Mouse (Mus musculus) hindbrain, embryonic 11.5 days (tissue): Measurements from ENCODE around the gene Scimp. TPM values are rescaled to one million over a fixed set of nuclear protein-coding genes. Genes with fewer than 3 reads are reported as not detected.
A peak's percentile ranks its signal among the peaks of the same experiment; 100 is the strongest.
"Not testable (repeated sequence)": the region's sequence is repeated elsewhere in the genome, so short reads cannot be mapped to it uniquely, and the experiment has no call there.

Source experiments
- ATAC-seq: fragments of 200-750 bp; cut with Nextera tagmentation; 2 replicates; pipeline ENCODE4 v1.8.0; 2017; ENCODE audit warnings: mild to moderate bottlenecking, moderate TSS enrichment, moderate library complexity; ENCODE audit not compliant: low FRiP score
- DNase-seq: peaks from one replicate; pipeline ENCODE4 v3.0.0-alpha.2; 2015; ENCODE audit warnings: low spot score
- H3K27ac ChIP-seq: fragments of 300-500 bp; sonication (generic); 2 replicates; pipeline ENCODE4 v1.5.1; 2014; ENCODE audit warnings: mild to moderate bottlenecking, low read depth, low read length
- H3K27me3 ChIP-seq: fragments of 300-500 bp; sonication (generic); 2 replicates; pipeline ENCODE4 v1.6.1; 2014; ENCODE audit warnings: mild to moderate bottlenecking, low read length, moderate library complexity, mixed read lengths; ENCODE audit not compliant: control insufficient read depth, insufficient read depth
- H3K36me3 ChIP-seq: fragments of 300-500 bp; sonication (generic); 2 replicates; pipeline ENCODE4 v1.6.1; 2014; ENCODE audit warnings: mild to moderate bottlenecking, low read length, moderate library complexity, mixed read lengths; ENCODE audit not compliant: control insufficient read depth, insufficient read depth
- H3K4me1 ChIP-seq: fragments of 300-500 bp; sonication (generic); replicated peaks from 2 replicates; pipeline ENCODE4 v1.6.1; 2014; ENCODE audit warnings: low read length, mixed read lengths; ENCODE audit not compliant: control insufficient read depth, insufficient read depth
- H3K4me2 ChIP-seq: fragments of 300-500 bp; sonication (generic); replicated peaks from 2 replicates; pipeline ENCODE4 v1.6.1; 2014; ENCODE audit warnings: mild to moderate bottlenecking, low read depth, low read length
- H3K4me3 ChIP-seq: fragments of 300-500 bp; sonication (generic); 2 replicates; pipeline ENCODE4 v1.5.1; 2014; ENCODE audit warnings: low read depth, low read length
- H3K9ac ChIP-seq: fragments of 300-500 bp; sonication (generic); 2 replicates; pipeline ENCODE4 v1.6.1; 2014; ENCODE audit warnings: low read depth, low read length
- H3K9me3 ChIP-seq: fragments of 300-500 bp; sonication (generic); 2 replicates; pipeline ENCODE4 v1.6.1; 2016; ENCODE audit warnings: low read length; ENCODE audit not compliant: control insufficient read depth
- WGBS: fragments of 180-500 bp; shearing (Covaris S2); extraction: QIAGEN DNeasy Blood & Tissue Kit; methylation state at CpG from one replicate; pipeline ENCODE4 v1.1.7; 2014; 5-methylcytosine and 5-hydroxymethylcytosine counted together
- polyA plus RNA-seq: library from polyadenylated mRNA; unstranded; fragments of >200 nt; fragmentation: Nextera tagmentation; extraction: Ambion mirVana; gene quantifications from 2 replicates; pipeline ENCODE4 v1.2.1, GENCODE M21; 2014

The Scimp gene
- polyA plus RNA-seq, 1 experiment from 2014 or later = 0.22 TPM

DNA sequence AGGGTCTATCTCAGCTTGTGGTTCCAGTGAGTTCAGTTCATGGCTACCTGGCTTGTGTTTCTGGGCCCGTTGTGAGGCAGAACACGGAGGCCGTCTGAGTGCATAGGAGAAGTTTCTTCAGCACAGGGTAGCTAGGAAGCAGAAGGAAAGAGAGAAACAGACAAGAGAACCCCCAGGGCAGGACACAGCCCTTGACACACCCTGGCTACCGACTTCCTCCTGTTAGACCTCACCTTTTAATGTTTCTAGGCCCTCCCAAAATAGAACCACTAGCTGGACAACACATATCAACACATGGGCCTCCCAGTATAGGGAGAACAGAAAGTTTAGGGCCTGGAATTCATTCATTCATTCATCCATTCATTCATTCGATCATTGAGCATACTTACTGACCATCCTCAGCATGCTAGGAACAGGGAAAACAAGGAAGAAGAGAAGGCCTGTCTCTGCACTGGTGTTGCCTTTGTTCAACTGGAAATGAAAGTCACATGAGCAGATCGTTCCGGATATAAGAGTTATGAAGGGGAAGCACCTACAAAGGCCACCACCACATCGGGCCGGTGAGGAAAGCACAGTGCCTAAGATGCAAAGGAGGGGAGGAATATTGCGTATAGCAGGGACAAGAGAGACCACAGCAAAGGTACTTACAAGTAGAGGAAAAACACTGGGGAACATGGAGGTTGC is 23.3 kb downstream of the Scimp start:
- no peak overlapping the region for H3K27ac ChIP-seq
- no peak overlapping the region for H3K4me3 ChIP-seq
- no peaks in the 10 kb centered on the region for H3K9me3 ChIP-seq
- no peaks in the 10 kb centered on the region for H3K4me1 ChIP-seq
- no peaks in the 10 kb centered on the region for H3K27me3 ChIP-seq
- no peaks in the 10 kb centered on the region for H3K36me3 ChIP-seq
- DNase-seq = no peak
- no peak overlapping the region for H3K9ac ChIP-seq
- ATAC-seq = no peak
- no peak overlapping the region for H3K4me2 ChIP-seq
- WGBS = 90% methylated on average over 10 of the region's 10 CpGs

DNA sequence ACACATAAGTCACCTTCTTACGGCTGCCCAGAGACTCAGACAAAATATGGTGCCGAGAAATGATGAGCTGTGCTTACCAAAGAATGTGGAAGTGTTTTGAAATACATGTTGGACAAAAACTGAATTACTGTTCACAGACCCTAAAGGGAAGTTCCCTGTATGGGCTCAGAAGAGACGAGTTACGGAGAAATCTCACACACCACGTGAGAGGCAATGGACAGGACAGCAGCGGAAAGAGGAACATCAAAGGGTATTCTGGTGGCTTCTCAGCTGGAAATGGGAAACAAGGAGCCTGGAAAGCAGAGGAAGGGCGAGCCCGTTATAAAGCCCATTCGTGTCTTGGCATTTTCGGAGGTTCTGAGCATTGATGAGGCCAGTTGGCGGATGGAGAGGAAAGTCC is 25.3 kb downstream of the Scimp start:
- 74% methylated on average over 11 of the region's 11 CpGs for WGBS
- Histone ChIP-seq H3K9me3 (no peaks in the 10 kb centered on the region), H3K4me1 (no peaks in the 10 kb centered on the region), H3K4me2 (no peak overlapping the region), H3K27ac (no peak overlapping the region), H3K36me3 (no peaks in the 10 kb centered on the region), H3K27me3 (no peaks in the 10 kb centered on the region), H3K4me3 (no peak overlapping the region), H3K9ac (no peak overlapping the region)
- DNase-seq (no peak), ATAC-seq (no peak)

DNA sequence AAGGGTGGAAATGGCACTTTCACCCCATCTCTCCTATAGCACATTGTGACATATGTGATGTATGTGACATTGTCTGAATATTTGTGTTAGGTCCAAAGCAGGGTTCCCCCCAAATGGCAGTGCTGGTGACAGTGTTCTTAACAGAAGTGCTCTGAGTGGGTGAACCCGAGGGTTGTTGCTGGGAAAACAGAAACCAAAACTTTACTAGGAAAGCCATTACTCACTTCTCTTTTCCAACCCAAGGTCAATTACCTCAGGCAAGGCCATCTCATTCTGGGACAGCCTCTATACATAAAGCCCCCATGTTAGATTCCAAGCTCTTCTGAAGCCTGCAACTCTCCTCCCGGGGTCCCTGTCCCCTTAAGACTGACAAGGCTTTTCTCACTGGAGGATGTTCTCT is 26.5 kb downstream of the Scimp start:
- Histone ChIP-seq H3K9ac (no peak overlapping the region), H3K27me3 (no peaks in the 10 kb centered on the region), H3K4me2 (no peak overlapping the region), H3K4me1 (no peaks in the 10 kb centered on the region), H3K36me3 (no peaks in the 10 kb centered on the region), H3K27ac (no peak overlapping the region), H3K4me3 (no peak overlapping the region), H3K9me3 (no peaks in the 10 kb centered on the region)
- 70% methylated on average over 2 of the region's 2 CpGs for WGBS
- DNase-seq (no peak), ATAC-seq (no peak)

DNA sequence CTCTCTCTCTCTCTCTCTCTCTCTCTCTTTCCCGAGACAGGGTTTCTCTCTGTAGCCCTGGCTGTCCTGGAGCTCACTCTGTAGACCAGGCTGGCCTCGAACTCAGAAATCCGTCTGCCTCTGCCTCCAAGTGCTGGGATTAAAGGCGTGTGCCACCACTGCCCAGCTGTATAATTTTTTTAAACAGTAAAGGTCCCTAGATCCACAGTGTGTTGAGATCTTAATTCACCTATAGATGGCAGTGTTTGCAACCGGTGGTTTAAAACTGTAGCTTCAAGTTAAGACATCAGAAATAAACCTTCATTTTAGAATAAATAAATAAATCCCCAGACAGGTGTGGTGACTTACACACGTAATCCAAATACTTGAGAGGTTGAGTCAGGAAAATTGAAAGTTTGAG is 34.3 kb downstream of the Scimp start:
- not testable (repeated sequence) for H3K36me3 ChIP-seq, H3K27ac ChIP-seq, H3K9me3 ChIP-seq, H3K27me3 ChIP-seq, ATAC-seq, H3K4me2 ChIP-seq, H3K9ac ChIP-seq, H3K4me1 ChIP-seq, H3K4me3 ChIP-seq
- 33% methylated on average over 6 of the region's 6 CpGs for WGBS
- DNase-seq = peak; percentile 12

DNA sequence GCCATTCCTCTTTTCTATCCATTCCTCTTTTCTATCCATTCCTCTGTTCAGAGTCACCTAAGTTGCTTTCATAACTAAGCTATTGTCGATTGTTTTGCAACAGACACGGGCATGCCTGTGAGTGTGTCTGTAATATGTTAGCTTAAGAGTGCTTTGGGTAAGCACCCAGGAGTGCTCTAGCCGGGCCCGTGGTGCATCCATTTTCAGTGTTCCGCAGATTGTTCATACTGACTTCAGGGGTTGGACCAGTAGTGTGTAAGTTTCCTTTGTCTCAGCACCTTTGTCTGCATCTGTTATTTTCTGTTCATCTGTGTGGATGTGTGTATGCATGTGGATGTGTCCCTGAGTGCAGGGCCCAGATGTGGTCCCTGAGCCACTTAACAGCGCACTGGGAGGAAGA is 34.8 kb downstream of the Scimp start:
- ATAC-seq (no peak), DNase-seq (no peak)
- Histone ChIP-seq H3K9me3 (no peaks in the 10 kb centered on the region), H3K4me1 (no peaks in the 10 kb centered on the region), H3K4me2 (no peak overlapping the region), H3K27ac (no peak overlapping the region), H3K9ac (no peak overlapping the region), H3K27me3 (no peaks in the 10 kb centered on the region), H3K4me3 (no peak overlapping the region), H3K36me3 (no peaks in the 10 kb centered on the region)
- WGBS = 72% methylated on average over 6 of the region's 6 CpGs

DNA sequence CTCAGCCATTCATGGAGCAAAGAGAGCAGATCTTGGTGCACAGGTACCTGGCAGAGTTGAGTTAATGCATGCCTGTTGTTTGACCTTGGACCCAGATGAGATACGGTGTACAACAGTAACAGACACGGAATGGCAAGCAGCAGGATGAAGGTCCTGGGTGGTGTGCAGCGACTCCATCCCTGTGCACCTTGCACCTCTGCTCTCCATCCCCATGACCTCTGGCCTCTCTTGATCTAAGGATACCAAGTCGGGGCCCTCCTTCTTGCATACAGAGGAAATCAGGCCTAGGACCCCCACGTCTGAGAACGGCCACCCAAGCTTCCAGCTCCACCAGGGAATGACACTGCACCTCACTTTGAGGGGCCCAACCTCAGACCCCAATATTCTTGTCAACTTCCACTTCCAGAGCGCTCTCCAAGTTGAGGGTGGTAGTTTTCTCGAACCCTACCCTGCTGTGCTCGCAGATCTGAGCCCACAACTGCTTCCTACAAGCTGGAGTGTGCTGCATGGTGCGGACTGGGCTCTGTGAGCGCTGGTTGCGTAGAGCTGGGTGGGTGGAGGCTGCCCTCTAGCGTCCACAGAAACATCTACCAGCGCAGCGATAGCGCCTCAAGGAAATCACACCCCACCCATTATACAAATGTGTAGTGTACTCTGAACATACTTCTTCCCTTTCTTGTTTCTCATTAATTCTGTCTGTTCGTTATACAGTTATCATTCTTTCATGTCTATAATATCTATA is 35.4 kb downstream of the Scimp start:
- H3K4me1 ChIP-seq = no peaks in the 10 kb centered on the region
- H3K4me3 ChIP-seq = no peak overlapping the region
- H3K36me3 ChIP-seq = no peaks in the 10 kb centered on the region
- H3K4me2 ChIP-seq = no peak overlapping the region
- no peak overlapping the region for H3K9ac ChIP-seq
- DNase-seq = peak; percentile 79
- H3K9me3 ChIP-seq = no peaks in the 10 kb centered on the region
- WGBS = 29% methylated on average over 17 of the region's 17 CpGs
- H3K27me3 ChIP-seq = no peaks in the 10 kb centered on the region
- H3K27ac ChIP-seq = no peak overlapping the region
- peak; percentile 59; the same call in 1 of the 2 replicates for ATAC-seq

DNA sequence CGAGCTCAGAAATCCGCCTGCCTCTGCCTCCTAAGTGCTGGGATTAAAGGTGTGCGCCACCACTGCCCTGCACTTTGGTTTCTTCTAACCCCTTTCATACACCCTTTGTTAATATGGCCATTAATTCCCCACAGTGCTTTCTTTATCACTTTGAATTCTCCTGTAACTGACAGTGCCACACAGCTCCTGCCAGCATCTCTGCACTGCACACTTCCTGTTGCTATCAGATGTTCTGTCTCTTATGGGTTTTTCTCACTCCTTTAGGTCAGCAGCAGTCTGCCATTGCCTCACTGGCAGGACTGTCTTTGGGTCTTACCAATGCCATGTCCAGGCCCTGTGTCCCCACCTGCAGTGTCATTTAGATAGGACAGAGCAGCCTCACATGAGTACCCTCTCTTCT is 41.6 kb downstream of the Scimp start:
- no peak for DNase-seq
- no peak for ATAC-seq
- no peaks in the 10 kb centered on the region for H3K9me3 ChIP-seq
- no peaks in the 10 kb centered on the region for H3K27me3 ChIP-seq
- H3K4me1 ChIP-seq = no peaks in the 10 kb centered on the region
- no peak overlapping the region for H3K9ac ChIP-seq
- H3K27ac ChIP-seq = no peak overlapping the region
- WGBS = 95% methylated on average over 3 of the region's 3 CpGs
- H3K36me3 ChIP-seq = no peaks in the 10 kb centered on the region
- no peak overlapping the region for H3K4me3 ChIP-seq
- no peak overlapping the region for H3K4me2 ChIP-seq

DNA sequence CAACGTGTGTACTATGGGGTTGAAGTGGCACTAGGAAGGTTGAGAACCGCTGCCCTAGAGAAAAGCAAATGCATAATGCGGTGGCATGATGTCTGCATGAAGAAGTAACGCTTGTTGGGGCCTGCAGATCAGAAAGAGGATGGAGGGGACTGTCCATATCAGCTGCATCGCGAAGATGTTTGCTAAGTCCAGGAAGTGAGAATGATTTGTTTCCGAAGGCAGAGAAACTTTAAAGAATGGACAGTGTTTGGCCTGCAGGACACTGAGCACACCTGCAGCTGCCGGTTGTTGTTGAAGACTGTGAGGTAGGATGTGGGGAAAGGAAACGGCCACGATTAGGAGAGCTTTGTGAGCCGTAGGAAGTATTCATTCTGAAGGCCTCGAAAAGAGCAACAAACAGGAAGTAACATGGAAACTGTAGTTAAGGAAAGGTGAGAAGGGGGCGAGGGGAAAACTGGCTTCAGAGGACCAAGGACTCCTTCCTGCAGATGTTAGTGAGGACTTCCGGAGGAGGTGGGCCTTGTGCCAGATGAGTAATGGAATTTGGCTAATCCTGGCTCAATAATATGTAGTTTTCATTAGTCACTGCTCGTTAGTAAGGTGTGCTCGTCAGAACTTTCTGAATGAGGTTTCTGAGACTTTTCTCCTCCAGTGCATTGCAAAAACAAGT is 46.5 kb downstream of the Scimp start:
- Histone ChIP-seq H3K9ac (no peak overlapping the region), H3K4me1 (no peaks in the 10 kb centered on the region), H3K27ac (no peak overlapping the region), H3K27me3 (no peaks in the 10 kb centered on the region), H3K9me3 (no peaks in the 10 kb centered on the region), H3K4me2 (no peak overlapping the region), H3K4me3 (no peak overlapping the region), H3K36me3 (no peaks in the 10 kb centered on the region)
- ATAC-seq = no peak
- 89% methylated on average over 16 of the region's 16 CpGs for WGBS
- no peak for DNase-seq
